Comparison of ENCODE assay signal across 8 mouse cellular contexts in the genomic region with DNA sequence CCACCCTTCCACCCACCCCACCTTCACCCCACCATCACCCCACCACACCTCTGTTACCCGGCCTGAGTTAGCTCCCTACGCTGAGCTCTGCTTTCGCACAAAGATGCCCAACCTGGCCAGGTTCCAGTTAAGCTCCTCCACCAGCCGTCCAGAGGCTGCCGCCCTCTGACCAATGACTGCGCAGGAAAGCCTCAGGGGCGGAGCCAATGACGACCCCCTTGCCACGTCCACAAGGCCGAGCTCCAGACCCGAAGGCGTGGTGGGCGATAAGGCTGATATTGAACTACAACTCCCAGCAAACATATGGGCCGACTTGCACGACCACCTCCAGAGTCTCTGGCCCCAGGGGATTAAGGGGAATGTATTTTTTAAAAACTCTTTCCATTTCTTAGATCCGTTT. TPM values are rescaled to one million over a fixed set of nuclear protein-coding genes. Genes with fewer than 3 reads are reported as not detected.
DNase-seq lines count a peak whose midpoint lies in the region; ATAC-seq and TF ChIP-seq lines count a peak whose summit lies in the region.

A gene (minus strand): TSS at position 174 of the 400 bp plus-strand sequence.

- peak within 1 kb of the TSS; percentile 18; the same call in 1 of the 2 replicates for H3K4me3 ChIP-seq in left cerebral cortex, adult 2 months
- peak within 1 kb of the TSS; percentile 48 for H3K4me3 ChIP-seq in hindbrain, embryonic 12.5 days
- peak within 1 kb of the TSS; percentile 61 for H3K4me3 ChIP-seq in limb, embryonic 15.5 days
- peak within 1 kb of the TSS; percentile 36 for H3K4me3 ChIP-seq in midbrain, embryonic 15.5 days

- peak in 1 of 2 experiments; percentile 23 for DNase-seq in left cerebral cortex, adult 2 months (ENCODE audit: extremely low spot score in 1 of 2, low spot score in 2 of 2)
- no peak for DNase-seq in left cerebral cortex, adult 9 months (ENCODE audit: low spot score in 2 of 2)
- peak; percentile 79 for DNase-seq in brain, embryonic 18.5 days (ENCODE audit: low read depth, low spot score)
- peak; percentile 84 for DNase-seq in gastrocnemius, adult 18-20 months (ENCODE audit: low spot score)
- peak; percentile 67 for DNase-seq in urinary bladder, postnatal 10 days (ENCODE audit: low spot score)

- 0% methylated on average over 16 of the region's 16 CpGs for whole genome bisulfite sequencing in hindbrain, embryonic 12.5 days
- under 1% methylated on average over 16 of the region's 16 CpGs for WGBS in limb, embryonic 15.5 days
- under 1% methylated on average over 16 of the region's 16 CpGs for WGBS in midbrain, embryonic 15.5 days

- H3K4me1 ChIP-seq in hindbrain, embryonic 12.5 days, result peaks cover 19% of the 10 kb centered on the region
- peaks cover 34% of the 10 kb centered on the region for H3K4me1 ChIP-seq in limb, embryonic 15.5 days
- H3K4me1 ChIP-seq in midbrain, embryonic 15.5 days, result peaks cover 8% of the 10 kb centered on the region

- H3K9ac ChIP-seq in hindbrain, embryonic 12.5 days, result peak within 1 kb of the TSS; percentile 60
- peak within 1 kb of the TSS; percentile 74 for H3K9ac ChIP-seq in limb, embryonic 15.5 days
- peak within 1 kb of the TSS; percentile 22; the same call in 1 of the 2 replicates for H3K9ac ChIP-seq in midbrain, embryonic 15.5 days

- intact Hi-C loops in left cerebral cortex, adult 2 months (cut with DNase I), result no loop called here

- H3K4me2 ChIP-seq in hindbrain, embryonic 12.5 days (replicated peaks), result peak within 1 kb of the TSS; percentile 63
- H3K4me2 ChIP-seq in limb, embryonic 15.5 days, result peak within 1 kb of the TSS; percentile 61
- H3K4me2 ChIP-seq in midbrain, embryonic 15.5 days, result peak within 1 kb of the TSS; percentile 56

- no peak within 1 kb of the TSS for H3K27ac ChIP-seq in left cerebral cortex, adult 2 months
- H3K27ac ChIP-seq in hindbrain, embryonic 12.5 days, result peak within 1 kb of the TSS; percentile 60
- H3K27ac ChIP-seq in limb, embryonic 15.5 days, result peak within 1 kb of the TSS; percentile 93
- no peak within 1 kb of the TSS for H3K27ac ChIP-seq in midbrain, embryonic 15.5 days

- H3K36me3 ChIP-seq in hindbrain, embryonic 12.5 days, result peaks cover 15% of the 10 kb centered on the region
- H3K36me3 ChIP-seq in limb, embryonic 15.5 days, result peaks cover 29% of the 10 kb centered on the region
- H3K36me3 ChIP-seq in midbrain, embryonic 15.5 days (replicated peaks), result no peaks in the 10 kb centered on the region

- TF ChIP-seq CTCF in left cerebral cortex, adult 2 months (IDR thresholded peaks at IDR 0.05), result no peak

- H3K9me3 ChIP-seq in hindbrain, embryonic 12.5 days (replicated peaks), result no peaks in the 10 kb centered on the region
- H3K9me3 ChIP-seq in limb, embryonic 15.5 days, result no peaks in the 10 kb centered on the region
- no peaks in the 10 kb centered on the region for H3K9me3 ChIP-seq in midbrain, embryonic 15.5 days

- peak; percentile 91 for ATAC-seq in hindbrain, embryonic 12.5 days (ENCODE audit: low FRiP score)
- ATAC-seq in limb, embryonic 15.5 days (ENCODE audit: insufficient number of reproducible peaks, low FRiP score, low TSS enrichment, low read depth), result peak; percentile 94
- peak; percentile 96 for ATAC-seq in midbrain, embryonic 15.5 days (replicated peaks)

- H3K27me3 ChIP-seq in hindbrain, embryonic 12.5 days, result peaks cover 3% of the 10 kb centered on the region; the same call in 1 of the 2 replicates
- no peaks in the 10 kb centered on the region for H3K27me3 ChIP-seq in limb, embryonic 15.5 days
- H3K27me3 ChIP-seq in midbrain, embryonic 15.5 days (replicated peaks), result no peaks in the 10 kb centered on the region

RNA-seq across cellular contexts. Expression of the gene that starts here (rescaled TPM):
- total RNA-seq in left cerebral cortex, adult 2 months (2021), result 1 to 10 TPM; 4.9 to 5.6 TPM
- 10 to 100 TPM in 1 of 2 experiments, 1 to 10 TPM in 1; 8.0 to 12.5 TPM for total RNA-seq in gastrocnemius, adult 18-20 months (2021)
- polyA plus RNA-seq in hindbrain, embryonic 12.5 days (2016; fragmentation: Nextera tagmentation; extraction: Ambion mirVana), result 177 and 180 TPM in 2 replicates
- polyA plus RNA-seq in limb, embryonic 15.5 days (2015; fragmentation: Nextera tagmentation; extraction: Ambion mirVana), result 653 and 714 TPM in 2 replicates
- 55.4 and 62.2 TPM in 2 replicates for polyA plus RNA-seq in midbrain, embryonic 15.5 days (2015; fragmentation: Nextera tagmentation; extraction: Ambion mirVana)

Comparison
In these comparisons a context has a peak if more than half of its experiments do, and no peak if none do; other contexts are left out.
1. DNase-seq: peak in brain, embryonic 18.5 days (single experiment), gastrocnemius, adult 18-20 months (single experiment) and urinary bladder, postnatal 10 days (single experiment); none in left cerebral cortex, adult 9 months (0 of 2).
2. H3K27ac ChIP-seq: peak in hindbrain, embryonic 12.5 days (single experiment) and limb, embryonic 15.5 days (single experiment); none in left cerebral cortex, adult 2 months (single experiment) and midbrain, embryonic 15.5 days (single experiment).
3. H3K9ac ChIP-seq: peak in every context shown above with its lines; median percentile 74 in limb, embryonic 15.5 days; 60 in hindbrain, embryonic 12.5 days; 22 in midbrain, embryonic 15.5 days.
4. Peak in every context shown above with its lines, with median percentiles within 50 percentile points of each other: H3K4me3 ChIP-seq, ATAC-seq and H3K4me2 ChIP-seq.